Mouse (Mus musculus) MEL (cell line): ENCODE measurements around the gene Vps8. TPM values are rescaled to one million over a fixed set of nuclear protein-coding genes. Genes with fewer than 3 reads are reported as not detected.

ENCODE experiments used
- DNase-seq: peaks from one replicate; pipeline ENCODE4 v3.0.0; 2011; ENCODE audit warnings: low read depth, low spot score
- H3K27ac ChIP-seq: 2 replicates; pipeline ENCODE4 v1.5.1; 2012; ENCODE audit warnings: low read depth, mild to moderate bottlenecking, control low read depth, low read length, moderate library complexity; ENCODE audit not compliant: control insufficient read depth
- H3K27me3 ChIP-seq, 2 experiments: fragments of 150-350 bp in 1 of 2; sonication (generic) in 1 of 2; 2 replicates each; pipeline ENCODE4 v1.6.1; 2012; ENCODE audit warnings: low read length in 2 of 2, mild to moderate bottlenecking in 2 of 2, improper control_type of control experiment in 1 of 2, moderate library complexity in 1 of 2; ENCODE audit not compliant: insufficient read depth in 2 of 2, control insufficient read depth in 1 of 2
- H3K36me3 ChIP-seq, 2 experiments: 2 replicates each; pipeline ENCODE4 v1.6.1; 2012 to 2014; ENCODE audit warnings: low read length in 2 of 2, improper control_type of control experiment in 1 of 2, inconsistent platforms in 1 of 2, mild to moderate bottlenecking in 1 of 2; ENCODE audit not compliant: insufficient read depth in 2 of 2, control insufficient read depth in 1 of 2
- H3K4me1 ChIP-seq, 2 experiments: fragments of 150-350 bp in 1 of 2; sonication (generic) in 1 of 2; 2 replicates each; pipeline ENCODE4 v1.6.1; 2012; ENCODE audit warnings: low read length in 2 of 2, improper control_type of control experiment in 1 of 2, mild to moderate bottlenecking in 1 of 2; ENCODE audit not compliant: insufficient read depth in 2 of 2, control insufficient read depth in 1 of 2
- H3K4me3 ChIP-seq, 2 experiments: fragments of 150-350 bp in 1 of 2; sonication (generic) in 1 of 2; 2 replicates each; pipeline ENCODE4 v1.5.1; 2012; ENCODE audit warnings: low read depth in 2 of 2, low read length in 2 of 2, mild to moderate bottlenecking in 2 of 2, moderate library complexity in 2 of 2, control low read depth in 1 of 2, improper control_type of control experiment in 1 of 2; ENCODE audit not compliant: control insufficient read depth in 1 of 2, insufficient read depth in 1 of 2
- H3K79me2 ChIP-seq: 2 replicates; pipeline ENCODE4 v1.6.1; 2012; ENCODE audit warnings: mild to moderate bottlenecking, low read length, moderate library complexity; ENCODE audit not compliant: control insufficient read depth, poor library complexity, insufficient read depth
- H3K9ac ChIP-seq: 2 replicates; pipeline ENCODE4 v1.6.1; 2012; ENCODE audit warnings: low read depth, mild to moderate bottlenecking, control low read depth, low read length, moderate library complexity; ENCODE audit not compliant: control insufficient read depth, poor library complexity, severe bottlenecking
- H3K9me3 ChIP-seq: fragments of 150-350 bp; sonication (generic); replicated peaks from 2 replicates; pipeline ENCODE4 v1.6.1; 2012; ENCODE audit warnings: mild to moderate bottlenecking, low read length, improper control_type of control experiment, moderate library complexity; ENCODE audit not compliant: insufficient read depth
- BHLHE40 ChIP-seq: IDR thresholded peaks from 2 replicates; pipeline ENCODE4 v1.6.1; 2012; ENCODE audit warnings: low read depth, mild to moderate bottlenecking, inconsistent platforms, low read length, improper control_type of control experiment, borderline replicate concordance
- CHD1 ChIP-seq: IDR thresholded peaks from 2 replicates; pipeline ENCODE4 v1.6.1; 2012; ENCODE audit warnings: low read depth, mild to moderate bottlenecking, inconsistent platforms, low read length, improper control_type of control experiment
- CHD2 ChIP-seq: IDR thresholded peaks from 2 replicates; pipeline ENCODE4 v1.6.1; 2011; ENCODE audit warnings: low read length, improper control_type of control experiment
- E2F4 ChIP-seq: IDR thresholded peaks from 2 replicates; pipeline ENCODE4 v1.6.1; 2011; ENCODE audit warnings: low read depth, low read length, improper control_type of control experiment, borderline replicate concordance
- EP300 ChIP-seq, 2 experiments: IDR thresholded peaks; 2 replicates each; pipeline ENCODE4 v1.6.1; 2011; ENCODE audit warnings: improper control_type of control experiment in 2 of 2, low read length in 2 of 2, low read depth in 1 of 2, mild to moderate bottlenecking in 1 of 2
- ETS1 ChIP-seq: IDR thresholded peaks from 2 replicates; pipeline ENCODE4 v1.6.1; 2012; ENCODE audit warnings: low read depth, mild to moderate bottlenecking, inconsistent platforms, low read length, improper control_type of control experiment, moderate library complexity
- GABPA ChIP-seq: IDR thresholded peaks from 2 replicates; pipeline ENCODE4 v1.6.1; 2012; ENCODE audit warnings: low read depth, mild to moderate bottlenecking, inconsistent platforms, low read length, improper control_type of control experiment, moderate library complexity
- GATA1 ChIP-seq: IDR thresholded peaks from 2 replicates; pipeline ENCODE4 v1.6.1; 2011; ENCODE audit warnings: low read depth, low read length, improper control_type of control experiment
- JUND ChIP-seq: IDR thresholded peaks from 2 replicates; pipeline ENCODE4 v1.6.1; 2011; ENCODE audit warnings: low read depth, mild to moderate bottlenecking, improper control_type of control experiment, low read length
- MAFK ChIP-seq: IDR thresholded peaks from 2 replicates; pipeline ENCODE4 v1.6.1; 2011; ENCODE audit warnings: low read depth, mild to moderate bottlenecking, low read length, improper control_type of control experiment, borderline replicate concordance
- MAX ChIP-seq: IDR thresholded peaks from 2 replicates; pipeline ENCODE4 v1.6.1; 2011; ENCODE audit warnings: low read length, improper control_type of control experiment
- MAZ ChIP-seq: IDR thresholded peaks from 2 replicates; pipeline ENCODE4 v1.6.1; 2012; ENCODE audit warnings: low read depth, mild to moderate bottlenecking, inconsistent platforms, low read length, improper control_type of control experiment
- MEF2A ChIP-seq: IDR thresholded peaks from 2 replicates; pipeline ENCODE4 v1.6.1; 2014; ENCODE audit warnings: low read depth, mild to moderate bottlenecking, inconsistent platforms, low read length, improper control_type of control experiment; ENCODE audit not compliant: poor library complexity, insufficient replicate concordance, severe bottlenecking; ENCODE audit errors: extremely low read depth
- MYB ChIP-seq: IDR thresholded peaks from 2 replicates; pipeline ENCODE4 v1.6.1; 2011; ENCODE audit warnings: mild to moderate bottlenecking, low read depth, low read length, improper control_type of control experiment
- MYC ChIP-seq: IDR thresholded peaks from 2 replicates; pipeline ENCODE4 v1.6.1; 2011; ENCODE audit warnings: low read depth, mild to moderate bottlenecking, low read length, improper control_type of control experiment, moderate library complexity
- POLR2AphosphoS2 ChIP-seq: IDR thresholded peaks from 2 replicates; pipeline ENCODE4 v1.6.1; 2011; ENCODE audit warnings: low read length, improper control_type of control experiment
- RAD21 ChIP-seq: IDR thresholded peaks from 2 replicates; pipeline ENCODE4 v1.6.1; 2011; ENCODE audit warnings: mild to moderate bottlenecking, low read depth, low read length, improper control_type of control experiment
- SIN3A ChIP-seq: IDR thresholded peaks from 2 replicates; pipeline ENCODE4 v1.6.1; 2012; ENCODE audit warnings: low read length, improper control_type of control experiment, inconsistent platforms
- SMC3 ChIP-seq: IDR thresholded peaks from 2 replicates; pipeline ENCODE4 v1.6.1; 2011; ENCODE audit warnings: low read depth, low read length, improper control_type of control experiment
- TAL1 ChIP-seq: IDR thresholded peaks from 2 replicates; pipeline ENCODE4 v1.6.1; 2012; ENCODE audit warnings: mild to moderate bottlenecking, inconsistent platforms, low read length, moderate library complexity, mixed read lengths
- UBTF ChIP-seq: IDR thresholded peaks from 2 replicates; pipeline ENCODE4 v1.6.1; 2012; ENCODE audit warnings: low read depth, mild to moderate bottlenecking, inconsistent platforms, low read length, improper control_type of control experiment, moderate library complexity, borderline replicate concordance; ENCODE audit not compliant: insufficient read depth
- USF1 ChIP-seq: IDR thresholded peaks from 2 replicates; pipeline ENCODE4 v1.6.1; 2014; ENCODE audit warnings: low read depth, mild to moderate bottlenecking, inconsistent platforms, low read length, improper control_type of control experiment, moderate library complexity
- ZKSCAN1 ChIP-seq: IDR thresholded peaks from 2 replicates; pipeline ENCODE4 v1.6.1; 2012; ENCODE audit warnings: low read depth, mild to moderate bottlenecking, inconsistent platforms, low read length, improper control_type of control experiment, moderate library complexity
- ZMIZ1 ChIP-seq: IDR thresholded peaks from 2 replicates; pipeline ENCODE4 v1.6.1; 2012; ENCODE audit warnings: low read depth, mild to moderate bottlenecking, inconsistent platforms, low read length, improper control_type of control experiment, moderate library complexity
- ZNF384 ChIP-seq: IDR thresholded peaks from 2 replicates; pipeline ENCODE4 v1.6.1; 2012; ENCODE audit warnings: low read depth, mild to moderate bottlenecking, inconsistent platforms, low read length, improper control_type of control experiment
- polyA plus RNA-seq, 2 experiments: library from polyadenylated mRNA; stranded (reverse) in 1 of 2; unstranded in 1 of 2; fragments of >175 nt in 1 of 2; fragments of >200 nt in 1 of 2; gene quantifications; 2 replicates each; pipeline versions ENCODE4 v1.2.1 to v1.2.4; 2012; ENCODE audit warnings: low replicate concordance in 2 of 2, low read depth in 1 of 2; ENCODE audit not compliant: insufficient read length in 2 of 2, insufficient read depth in 1 of 2, missing spikeins in 1 of 2
- total RNA-seq: library from RNA; depleted of rRNA; stranded (reverse); fragments of 300-350 nt; gene quantifications from 2 replicates; pipeline ENCODE4 v1.2.3, GENCODE M21; 2012

Vps8 gene
- total and polyA plus RNA-seq, 3 experiments: 10.5 to 14.0 TPM; not detected in 1

GRCm38 (mm10) chr16:21648800-21649199 is 225.9 kb downstream of the Vps8 start (continued):
- no peak for TF ChIP-seq E2F4
- no peak for TF ChIP-seq JUND
- TF ChIP-seq ZNF384: peak; percentile 41; the same call in 1 of the 2 replicates
- 0 out of 2 replicates have a peak, but pooled peaks have one; percentile 48 for TF ChIP-seq CHD1
- no peak for TF ChIP-seq ZKSCAN1
- TF ChIP-seq MEF2A: no peak
- TF ChIP-seq MAFK: no peak
- TF ChIP-seq CHD2: no peak; the same call in 1 of the 2 replicates
- no peak for TF ChIP-seq BHLHE40
- TF ChIP-seq EP300 (IDR thresholded peaks at IDR 0.05; ENCODE audit: low read depth in 1 of 2, low read length in 2 of 2): peak; percentile 70 to 85; a peak in 3 of 4 replicates
- TF ChIP-seq MYB: peak; percentile 67
- no peak for TF ChIP-seq RAD21
- TF ChIP-seq, all 39 proteins: peak for 10

- TF ChIP-seq GATA1 (no peak), MAZ (no peak), CHD2 (no peak), RAD21 (no peak), POLR2AphosphoS2 (no peak), BHLHE40 (no peak), ZMIZ1 (no peak), ETS1 (no peak), E2F4 (no peak), SMC3 (no peak), SIN3A (no peak), JUND (no peak), USF1 (no peak), UBTF (no peak), TAL1 (no peak), MYB (no peak), MYC (no peak), GABPA (no peak), MAX (no peak), ZNF384 (no peak)
- Histone ChIP-seq H3K36me3 (peaks cover 0 to 7% of the 10 kb centered on the region in 2 experiments; a peak in 2 of 4 replicates), H3K9ac (no peak overlapping the region), H3K4me1 (peaks cover 10 to 14% of the 10 kb centered on the region in 2 experiments), H3K79me2 (no peaks in the 10 kb centered on the region), H3K27ac (no peak overlapping the region), H3K4me3 (no peak overlapping the region), H3K27me3 (no peaks in the 10 kb centered on the region), H3K9me3 (no peaks in the 10 kb centered on the region)
- no peak for DNase-seq
Observed at GRCm38 (mm10) chr16:21650289-21650688, 227.4 kb downstream of the Vps8 start.
